Mouse (Mus musculus): ENCODE measurements around the gene Nkain2. TPM values are rescaled to one million over a fixed set of nuclear protein-coding genes. Genes with fewer than 3 reads are reported as not detected.

The Nkain2 gene
- total RNA-seq (2021) (under 1 TPM in 1 of 2 experiments, not detected in 1; 0.18 TPM), polyA plus RNA-seq (2012; rRNA removed) (0.08 TPM in 1 of 2 replicates, not detected in the other)
- long read RNA-seq, partial matches to known transcripts, result 0 of 2 reads
- long read RNA-seq, other reads (novel, unspliced or antisense), result 2 of 2 reads

DNA sequence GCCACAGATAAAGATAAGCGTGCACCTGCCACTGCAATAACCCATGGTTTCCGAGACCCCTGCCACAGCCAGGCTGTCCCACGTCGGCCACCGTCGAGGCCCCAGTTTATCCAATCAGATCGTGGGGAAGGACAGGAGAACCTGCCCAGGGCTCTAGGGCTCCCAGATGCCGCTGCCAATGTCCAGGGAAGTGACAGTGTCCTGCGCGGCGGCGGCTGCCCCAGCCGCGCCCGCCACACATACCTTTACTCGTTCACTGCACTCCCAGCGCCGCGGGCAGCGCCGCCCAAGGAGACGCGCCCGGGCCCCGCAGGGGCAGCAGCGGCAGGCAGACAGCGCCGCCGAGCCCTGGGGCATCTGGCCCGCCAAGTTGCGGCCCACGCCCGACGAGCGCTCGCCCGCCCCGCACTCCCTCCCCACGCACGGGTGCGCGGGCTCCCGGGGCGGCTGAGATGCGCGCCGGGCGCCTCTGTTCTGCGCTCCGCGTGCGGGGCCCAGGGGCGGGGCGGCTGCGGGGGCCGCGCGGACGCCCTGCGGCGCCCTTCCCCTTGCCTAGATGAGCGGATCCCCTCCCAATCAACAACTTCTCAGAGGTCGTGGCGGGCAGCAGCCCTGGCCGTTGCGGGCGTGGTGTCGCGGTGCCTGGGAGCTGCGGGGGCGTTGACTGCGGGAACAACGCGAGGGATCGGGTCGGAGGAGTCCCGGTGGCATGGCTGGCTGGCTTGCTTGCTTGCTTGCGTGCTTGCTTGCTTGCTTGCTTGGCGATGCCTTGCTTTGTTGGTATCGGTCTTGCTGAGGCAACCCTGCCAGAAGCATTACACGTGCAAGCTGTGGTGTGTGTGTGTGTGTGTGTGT, at the start of gene Nkain2:
Gene Nkain2 (minus strand): TSS at position 811 of the 855 bp plus-strand sequence.
- under 1% methylated on average over 81 of the region's 81 CpGs for WGBS
- DNase-seq, result peak; percentile 22 to 34

DNA sequence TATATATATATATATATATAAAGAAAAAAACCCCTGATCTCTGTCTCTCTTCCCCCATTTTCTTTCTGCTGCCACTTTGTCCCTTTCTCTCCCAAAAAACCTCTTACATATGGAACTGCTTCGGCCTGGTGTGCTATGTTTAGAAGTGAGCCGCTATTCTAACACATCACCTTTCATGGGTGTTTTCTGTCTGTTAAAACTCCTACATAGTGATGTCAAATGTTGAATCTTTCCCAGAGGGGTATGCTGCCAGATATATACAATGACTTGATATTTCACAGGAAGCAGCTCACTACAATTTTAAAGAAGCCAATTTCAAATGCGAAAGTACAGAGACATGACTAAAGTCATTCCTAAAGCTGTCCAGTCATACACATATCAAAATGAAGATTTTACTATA, 49.6 kb upstream of the Nkain2 start:
- WGBS, result 92% methylated on average over 3 of the region's 3 CpGs
- H3K9ac ChIP-seq (ENCODE audit: low read depth, low read length), result no peak overlapping the region
- no peaks in the 10 kb centered on the region for H3K27me3 ChIP-seq (ENCODE audit: control insufficient read depth, insufficient read depth, low read length)
- H3K36me3 ChIP-seq (ENCODE audit: control insufficient read depth, insufficient read depth, low read length), result no peaks in the 10 kb centered on the region
- no peak overlapping the region for H3K4me3 ChIP-seq
- no peaks in the 10 kb centered on the region for H3K79me2 ChIP-seq (replicated peaks; ENCODE audit: control insufficient read depth, insufficient read depth, low read length)
- intact Hi-C loops (cut with DNase I), result no loop called here
- TF ChIP-seq CTCF (IDR thresholded peaks at IDR 0.05) (no peak), EP300 (IDR thresholded peaks at IDR 0.05; ENCODE audit: insufficient read depth, low read depth, low read length) (no peak), POLR2A (IDR thresholded peaks at IDR 0.05; ENCODE audit: insufficient read depth, low read depth, low read length) (no peak)
- H3K27ac ChIP-seq, result no peak overlapping the region
- no peaks in the 10 kb centered on the region for H3K4me1 ChIP-seq (ENCODE audit: control insufficient read depth, insufficient read depth, low read length)
- DNase-seq, result no peak

More for the DNA sequence above, at the start of gene Nkain2:
- peak within 1 kb of the TSS; percentile 65 for H3K9ac ChIP-seq (ENCODE audit: low read depth, low read length)
- H3K4me1 ChIP-seq (ENCODE audit: control insufficient read depth, insufficient read depth, low read length), result no peaks in the 10 kb centered on the region
- TF ChIP-seq EP300 (IDR thresholded peaks at IDR 0.05; ENCODE audit: insufficient read depth, low read depth, low read length) (no peak), CTCF (IDR thresholded peaks at IDR 0.05) (no peak), POLR2A (IDR thresholded peaks at IDR 0.05; ENCODE audit: insufficient read depth, low read depth, low read length) (no peak)
- H3K79me2 ChIP-seq (replicated peaks; ENCODE audit: control insufficient read depth, insufficient read depth, low read length), result no peaks in the 10 kb centered on the region
- H3K36me3 ChIP-seq (ENCODE audit: control insufficient read depth, insufficient read depth, low read length), result no peaks in the 10 kb centered on the region
- intact Hi-C loops (cut with DNase I), result loop anchor here (10.0 kb wide), 2 partner anchors 175 to 185 kb away; no protein-coding TSS in a partner anchor
- H3K27ac ChIP-seq, result no peak within 1 kb of the TSS
- H3K4me3 ChIP-seq, result peak within 1 kb of the TSS; percentile 46
- H3K27me3 ChIP-seq (ENCODE audit: control insufficient read depth, insufficient read depth, low read length), result 0 out of 2 replicates have a peak, but pooled peaks cover 2% of the 10 kb centered on the region

DNA sequence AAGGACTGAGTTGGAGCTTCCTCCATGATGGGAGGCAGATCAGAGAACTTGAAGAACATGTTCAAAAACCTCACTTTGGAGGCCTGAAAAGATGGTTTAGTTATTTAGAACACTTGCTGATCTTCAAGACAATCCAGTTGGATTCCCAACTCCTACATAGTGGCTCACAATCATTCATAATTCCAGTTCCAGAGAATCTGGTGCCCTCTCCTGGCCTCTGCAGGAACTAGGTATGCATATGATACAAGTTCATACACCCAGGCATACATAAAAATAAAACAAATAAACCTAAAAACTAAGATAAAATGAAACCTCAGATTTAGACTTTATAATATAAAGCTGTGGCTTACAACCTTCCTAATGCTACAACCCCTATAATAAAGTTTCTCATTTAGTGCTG, 4.8 kb upstream of the Nkain2 start:
- Histone ChIP-seq H3K4me1 (ENCODE audit: control insufficient read depth, insufficient read depth, low read length) (no peaks in the 10 kb centered on the region), H3K27ac (no peak overlapping the region), H3K79me2 (replicated peaks; ENCODE audit: control insufficient read depth, insufficient read depth, low read length) (no peaks in the 10 kb centered on the region), H3K36me3 (ENCODE audit: control insufficient read depth, insufficient read depth, low read length) (no peaks in the 10 kb centered on the region), H3K27me3 (ENCODE audit: control insufficient read depth, insufficient read depth, low read length) (0 out of 2 replicates have a peak, but pooled peaks cover 1% of the 10 kb centered on the region), H3K4me3 (no peak overlapping the region), H3K9ac (ENCODE audit: low read depth, low read length) (no peak overlapping the region)
- DNase-seq, result no peak
- TF ChIP-seq EP300 (IDR thresholded peaks at IDR 0.05; ENCODE audit: insufficient read depth, low read depth, low read length), result no peak
- TF ChIP-seq CTCF (IDR thresholded peaks at IDR 0.05), result peak; percentile 57
- intact Hi-C loops (cut with DNase I), result loop anchor here (10.0 kb wide), 2 partner anchors 180 kb away; no protein-coding TSS in a partner anchor

DNA sequence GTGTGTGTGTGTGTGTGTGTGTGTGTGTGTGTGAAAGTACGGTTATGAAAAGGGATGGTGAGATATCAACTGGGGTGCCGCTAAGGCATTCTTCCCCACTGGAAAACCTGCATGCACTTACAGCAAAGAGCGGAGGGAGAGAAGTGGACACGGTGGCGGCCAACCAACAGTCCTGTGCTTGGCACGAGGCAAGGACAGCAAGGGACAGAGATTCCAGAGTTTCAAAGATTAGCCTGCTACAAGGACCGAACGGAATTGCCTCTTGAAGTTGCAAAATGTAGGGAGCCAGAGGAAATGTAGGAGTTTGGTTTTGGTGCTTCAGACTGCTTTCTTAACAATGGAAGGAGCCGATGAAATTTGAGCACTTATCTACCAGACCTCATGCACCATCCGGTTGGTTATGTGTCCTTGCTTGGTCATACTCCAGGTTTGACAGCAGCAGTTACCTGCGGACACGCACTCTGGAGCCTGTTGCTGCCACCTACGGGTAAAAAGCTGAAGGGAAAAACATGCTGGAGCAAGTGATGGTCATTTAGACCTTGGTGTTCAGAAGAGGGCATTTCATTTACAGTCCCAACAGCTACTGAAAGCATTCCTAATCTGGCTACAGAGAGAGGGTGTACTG, 357 bp upstream of the Nkain2 start:
- Histone ChIP-seq H3K4me1 (ENCODE audit: control insufficient read depth, insufficient read depth, low read length) (no peaks in the 10 kb centered on the region), H3K79me2 (replicated peaks; ENCODE audit: control insufficient read depth, insufficient read depth, low read length) (no peaks in the 10 kb centered on the region), H3K27me3 (ENCODE audit: control insufficient read depth, insufficient read depth, low read length) (0 out of 2 replicates have a peak, but pooled peaks cover 2% of the 10 kb centered on the region), H3K36me3 (ENCODE audit: control insufficient read depth, insufficient read depth, low read length) (no peaks in the 10 kb centered on the region), H3K9ac (ENCODE audit: low read depth, low read length) (no peak overlapping the region), H3K4me3 (peak overlapping the region; percentile 5; the same call in 1 of the 2 replicates), H3K27ac (no peak overlapping the region)
- TF ChIP-seq POLR2A (IDR thresholded peaks at IDR 0.05; ENCODE audit: insufficient read depth, low read depth, low read length) (no peak), CTCF (IDR thresholded peaks at IDR 0.05) (peak; percentile 71), EP300 (IDR thresholded peaks at IDR 0.05; ENCODE audit: insufficient read depth, low read depth, low read length) (no peak)
- intact Hi-C loops (cut with DNase I), result loop anchor here (10.0 kb wide), 2 partner anchors 176 to 184 kb away; no protein-coding TSS in a partner anchor
- DNase-seq, result peak; percentile 20 to 28
- 2% methylated on average over 13 of the region's 13 CpGs for WGBS

DNA sequence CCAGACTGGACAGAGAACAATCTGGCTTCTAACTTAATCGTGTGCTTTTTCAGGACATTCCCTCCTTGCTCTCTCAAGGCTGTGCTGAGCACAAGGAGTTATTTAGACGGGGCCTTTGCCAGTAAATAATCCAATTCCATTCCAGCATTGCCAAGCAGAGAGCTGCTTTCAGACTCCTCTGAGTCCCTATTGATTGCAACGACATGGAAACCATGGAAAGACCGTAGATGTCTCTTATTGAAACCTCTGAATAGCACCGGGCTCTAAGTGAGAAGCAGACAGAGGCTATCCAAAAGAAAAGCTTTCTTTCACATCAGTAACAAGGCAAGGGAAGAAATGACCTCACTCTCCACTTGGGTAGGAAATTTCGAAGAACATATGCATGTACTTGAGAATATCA, 8.3 kb downstream of the Nkain2 start:
- intact Hi-C loops (cut with DNase I), result no loop called here
- no peaks in the 10 kb centered on the region for H3K79me2 ChIP-seq (replicated peaks; ENCODE audit: control insufficient read depth, insufficient read depth, low read length)
- no peaks in the 10 kb centered on the region for H3K4me1 ChIP-seq (ENCODE audit: control insufficient read depth, insufficient read depth, low read length)
- no peak overlapping the region for H3K9ac ChIP-seq (ENCODE audit: low read depth, low read length)
- H3K27me3 ChIP-seq (ENCODE audit: control insufficient read depth, insufficient read depth, low read length), result no peaks in the 10 kb centered on the region
- no peak for DNase-seq
- no peaks in the 10 kb centered on the region for H3K36me3 ChIP-seq (ENCODE audit: control insufficient read depth, insufficient read depth, low read length)
- H3K4me3 ChIP-seq, result no peak overlapping the region
- WGBS, result 56% methylated on average over 6 of the region's 6 CpGs
- TF ChIP-seq CTCF (IDR thresholded peaks at IDR 0.05) (no peak), EP300 (IDR thresholded peaks at IDR 0.05; ENCODE audit: insufficient read depth, low read depth, low read length) (no peak), POLR2A (IDR thresholded peaks at IDR 0.05; ENCODE audit: insufficient read depth, low read depth, low read length) (no peak)
- no peak overlapping the region for H3K27ac ChIP-seq

Data from heart, adult 2 months (tissue).